Mouse (Mus musculus) MEL (cell line): ENCODE measurements around the gene Fgfr2. TPM values are rescaled to one million over a fixed set of nuclear protein-coding genes. Genes with fewer than 3 reads are reported as not detected.

Experiments
- DNase-seq: peaks from one replicate; pipeline ENCODE4 v3.0.0; 2011; ENCODE audit warnings: low read depth, low spot score
- H3K27ac ChIP-seq: 2 replicates; pipeline ENCODE4 v1.5.1; 2012; ENCODE audit warnings: low read depth, mild to moderate bottlenecking, control low read depth, low read length, moderate library complexity; ENCODE audit not compliant: control insufficient read depth
- H3K27me3 ChIP-seq, 2 experiments: fragments of 150-350 bp in 1 of 2; sonication (generic) in 1 of 2; 2 replicates each; pipeline ENCODE4 v1.6.1; 2012; ENCODE audit warnings: low read length in 2 of 2, mild to moderate bottlenecking in 2 of 2, improper control_type of control experiment in 1 of 2, moderate library complexity in 1 of 2; ENCODE audit not compliant: insufficient read depth in 2 of 2, control insufficient read depth in 1 of 2
- H3K36me3 ChIP-seq, 2 experiments: 2 replicates each; pipeline ENCODE4 v1.6.1; 2012 to 2014; ENCODE audit warnings: low read length in 2 of 2, improper control_type of control experiment in 1 of 2, inconsistent platforms in 1 of 2, mild to moderate bottlenecking in 1 of 2; ENCODE audit not compliant: insufficient read depth in 2 of 2, control insufficient read depth in 1 of 2
- H3K4me1 ChIP-seq, 2 experiments: fragments of 150-350 bp in 1 of 2; sonication (generic) in 1 of 2; 2 replicates each; pipeline ENCODE4 v1.6.1; 2012; ENCODE audit warnings: low read length in 2 of 2, improper control_type of control experiment in 1 of 2, mild to moderate bottlenecking in 1 of 2; ENCODE audit not compliant: insufficient read depth in 2 of 2, control insufficient read depth in 1 of 2
- H3K4me3 ChIP-seq, 2 experiments: fragments of 150-350 bp in 1 of 2; sonication (generic) in 1 of 2; 2 replicates each; pipeline ENCODE4 v1.5.1; 2012; ENCODE audit warnings: low read depth in 2 of 2, low read length in 2 of 2, mild to moderate bottlenecking in 2 of 2, moderate library complexity in 2 of 2, control low read depth in 1 of 2, improper control_type of control experiment in 1 of 2; ENCODE audit not compliant: control insufficient read depth in 1 of 2, insufficient read depth in 1 of 2
- H3K79me2 ChIP-seq: 2 replicates; pipeline ENCODE4 v1.6.1; 2012; ENCODE audit warnings: mild to moderate bottlenecking, low read length, moderate library complexity; ENCODE audit not compliant: control insufficient read depth, poor library complexity, insufficient read depth
- H3K9ac ChIP-seq: 2 replicates; pipeline ENCODE4 v1.6.1; 2012; ENCODE audit warnings: low read depth, mild to moderate bottlenecking, control low read depth, low read length, moderate library complexity; ENCODE audit not compliant: control insufficient read depth, poor library complexity, severe bottlenecking
- H3K9me3 ChIP-seq: fragments of 150-350 bp; sonication (generic); replicated peaks from 2 replicates; pipeline ENCODE4 v1.6.1; 2012; ENCODE audit warnings: mild to moderate bottlenecking, low read length, improper control_type of control experiment, moderate library complexity; ENCODE audit not compliant: insufficient read depth
- EP300 ChIP-seq, 2 experiments: IDR thresholded peaks; 2 replicates each; pipeline ENCODE4 v1.6.1; 2011; ENCODE audit warnings: improper control_type of control experiment in 2 of 2, low read length in 2 of 2, low read depth in 1 of 2, mild to moderate bottlenecking in 1 of 2
- ETS1 ChIP-seq: IDR thresholded peaks from 2 replicates; pipeline ENCODE4 v1.6.1; 2012; ENCODE audit warnings: low read depth, mild to moderate bottlenecking, inconsistent platforms, low read length, improper control_type of control experiment, moderate library complexity
- GABPA ChIP-seq: IDR thresholded peaks from 2 replicates; pipeline ENCODE4 v1.6.1; 2012; ENCODE audit warnings: low read depth, mild to moderate bottlenecking, inconsistent platforms, low read length, improper control_type of control experiment, moderate library complexity
- GATA1 ChIP-seq: IDR thresholded peaks from 2 replicates; pipeline ENCODE4 v1.6.1; 2011; ENCODE audit warnings: low read depth, low read length, improper control_type of control experiment
- JUND ChIP-seq: IDR thresholded peaks from 2 replicates; pipeline ENCODE4 v1.6.1; 2011; ENCODE audit warnings: low read depth, mild to moderate bottlenecking, improper control_type of control experiment, low read length
- MAFK ChIP-seq: IDR thresholded peaks from 2 replicates; pipeline ENCODE4 v1.6.1; 2011; ENCODE audit warnings: low read depth, mild to moderate bottlenecking, low read length, improper control_type of control experiment, borderline replicate concordance
- MAX ChIP-seq: IDR thresholded peaks from 2 replicates; pipeline ENCODE4 v1.6.1; 2011; ENCODE audit warnings: low read length, improper control_type of control experiment
- MEF2A ChIP-seq: IDR thresholded peaks from 2 replicates; pipeline ENCODE4 v1.6.1; 2014; ENCODE audit warnings: low read depth, mild to moderate bottlenecking, inconsistent platforms, low read length, improper control_type of control experiment; ENCODE audit not compliant: poor library complexity, insufficient replicate concordance, severe bottlenecking; ENCODE audit errors: extremely low read depth
- MXI1 ChIP-seq: IDR thresholded peaks from 2 replicates; pipeline ENCODE4 v1.6.1; 2011; ENCODE audit warnings: mild to moderate bottlenecking, low read depth, low read length, improper control_type of control experiment
- MYB ChIP-seq: IDR thresholded peaks from 2 replicates; pipeline ENCODE4 v1.6.1; 2011; ENCODE audit warnings: mild to moderate bottlenecking, low read depth, low read length, improper control_type of control experiment
- MYC ChIP-seq: IDR thresholded peaks from 2 replicates; pipeline ENCODE4 v1.6.1; 2011; ENCODE audit warnings: low read depth, mild to moderate bottlenecking, low read length, improper control_type of control experiment, moderate library complexity
- NELFE ChIP-seq: IDR thresholded peaks from 2 replicates; pipeline ENCODE4 v1.6.1; 2011; ENCODE audit warnings: low read depth, low read length, improper control_type of control experiment
- POLR2AphosphoS5 ChIP-seq: IDR thresholded peaks from 2 replicates; pipeline ENCODE4 v1.6.1; 2012; ENCODE audit warnings: low read depth, borderline replicate concordance, mild to moderate bottlenecking, inconsistent platforms, low read length, moderate library complexity, mixed read lengths
- RAD21 ChIP-seq: IDR thresholded peaks from 2 replicates; pipeline ENCODE4 v1.6.1; 2011; ENCODE audit warnings: mild to moderate bottlenecking, low read depth, low read length, improper control_type of control experiment
- TBP ChIP-seq: IDR thresholded peaks from 2 replicates; pipeline ENCODE4 v1.8.0; 2011; ENCODE audit warnings: low read depth, low read length, improper control_type of control experiment
- ZC3H11A ChIP-seq: IDR thresholded peaks from 2 replicates; pipeline ENCODE4 v1.6.1; 2012; ENCODE audit warnings: low read depth, mild to moderate bottlenecking, inconsistent platforms, low read length, improper control_type of control experiment
- ZMIZ1 ChIP-seq: IDR thresholded peaks from 2 replicates; pipeline ENCODE4 v1.6.1; 2012; ENCODE audit warnings: low read depth, mild to moderate bottlenecking, inconsistent platforms, low read length, improper control_type of control experiment, moderate library complexity
- polyA plus RNA-seq, 2 experiments: library from polyadenylated mRNA; stranded (reverse) in 1 of 2; unstranded in 1 of 2; fragments of >175 nt in 1 of 2; fragments of >200 nt in 1 of 2; gene quantifications; 2 replicates each; pipeline versions ENCODE4 v1.2.1 to v1.2.4; 2012; ENCODE audit warnings: low replicate concordance in 2 of 2, low read depth in 1 of 2; ENCODE audit not compliant: insufficient read length in 2 of 2, insufficient read depth in 1 of 2, missing spikeins in 1 of 2
- total RNA-seq: library from RNA; depleted of rRNA; stranded (reverse); fragments of 300-350 nt; gene quantifications from 2 replicates; pipeline ENCODE4 v1.2.3, GENCODE M21; 2012

Gene Fgfr2
- total and polyA plus RNA-seq, 3 experiments: not detected

- no peak overlapping the region for H3K27ac ChIP-seq
- H3K9me3 ChIP-seq: no peaks in the 10 kb centered on the region
- no peaks in the 10 kb centered on the region for H3K36me3 ChIP-seq
- H3K27me3 ChIP-seq: no peaks in the 10 kb centered on the region
- no peak for DNase-seq
- no peaks in the 10 kb centered on the region for H3K79me2 ChIP-seq
- H3K4me3 ChIP-seq: no peak overlapping the region
- no peak for TF ChIP-seq EP300 (IDR thresholded peaks at IDR 0.05; ENCODE audit: low read depth in 1 of 2, low read length in 2 of 2)
- no peak for TF ChIP-seq POLR2AphosphoS5
- no peak for TF ChIP-seq RAD21
- no peak for TF ChIP-seq MYC
- TF ChIP-seq GABPA: no peak
- no peak for TF ChIP-seq MAFK
- no peak for TF ChIP-seq MAX
- TF ChIP-seq GATA1: no peak
- TF ChIP-seq ZMIZ1: no peak
- TF ChIP-seq JUND: no peak
- TF ChIP-seq TBP: no peak
- no peak overlapping the region for H3K9ac ChIP-seq
- no peaks in the 10 kb centered on the region for H3K4me1 ChIP-seq
Observed at GRCm38 (mm10) chr7:131545701-131546385, 1577.3 kb downstream of the Fgfr2 start.

- TF ChIP-seq MAFK: no peak
- TF ChIP-seq MYC: no peak
- no peak for TF ChIP-seq MXI1
- no peak for TF ChIP-seq ETS1
- TF ChIP-seq MYB: no peak
- TF ChIP-seq MAX: no peak
- no peak for TF ChIP-seq MEF2A
- no peak for TF ChIP-seq NELFE
- TF ChIP-seq ZC3H11A: no peak
- no peaks in the 10 kb centered on the region for H3K27me3 ChIP-seq
- H3K9me3 ChIP-seq: no peaks in the 10 kb centered on the region
- H3K79me2 ChIP-seq: no peaks in the 10 kb centered on the region
- H3K36me3 ChIP-seq: no peaks in the 10 kb centered on the region
- no peak overlapping the region for H3K4me3 ChIP-seq
- H3K9ac ChIP-seq: no peak overlapping the region
- no peaks in the 10 kb centered on the region for H3K4me1 ChIP-seq
- H3K27ac ChIP-seq: no peak overlapping the region
- DNase-seq: no peak
Observed at GRCm38 (mm10) chr7:131544871-131545270, 1578.3 kb downstream of the Fgfr2 start.
